Mouse (Mus musculus) stomach, postnatal 0 days (tissue): ENCODE results near the gene Taf4. TPM values are rescaled to one million over a fixed set of nuclear protein-coding genes. Genes with fewer than 3 reads are reported as not detected.

Experiments
- ATAC-seq: fragments of 200-750 bp; cut with Nextera tagmentation; 2 replicates; pipeline ENCODE4 v1.8.0; 2017; ENCODE audit not compliant: low FRiP score, low TSS enrichment
- DNase-seq: peaks from one replicate; pipeline ENCODE4 v3.0.0-alpha.2; 2016; ENCODE audit warnings: low spot score
- H3K27ac ChIP-seq: fragments of 300-500 bp; sonication (generic); replicated peaks from 2 replicates; pipeline ENCODE4 v1.5.1; 2014; ENCODE audit warnings: mild to moderate bottlenecking, control low read depth
- H3K27me3 ChIP-seq: fragments of 300-500 bp; sonication (generic); 2 replicates; pipeline ENCODE4 v1.6.1; 2014; ENCODE audit warnings: low read length; ENCODE audit not compliant: control insufficient read depth, insufficient read depth
- H3K36me3 ChIP-seq: fragments of 300-500 bp; sonication (generic); 2 replicates; pipeline ENCODE4 v1.6.1; 2014; ENCODE audit warnings: low read length, mixed read lengths; ENCODE audit not compliant: control insufficient read depth, insufficient read depth
- H3K4me1 ChIP-seq: fragments of 300-500 bp; sonication (generic); replicated peaks from 2 replicates; pipeline ENCODE4 v1.6.1; 2014; ENCODE audit warnings: antibody characterized with exemption; ENCODE audit not compliant: control insufficient read depth, insufficient read depth
- H3K4me2 ChIP-seq: fragments of 300-500 bp; sonication (generic); replicated peaks from 2 replicates; pipeline ENCODE4 v1.6.1; 2014; ENCODE audit warnings: low read depth, mild to moderate bottlenecking, control low read depth, moderate library complexity
- H3K4me3 ChIP-seq: fragments of 300-500 bp; sonication (generic); 2 replicates; pipeline ENCODE4 v1.5.1; 2014; ENCODE audit warnings: low read depth, low read length, control low read depth
- H3K9ac ChIP-seq: fragments of 300-500 bp; sonication (generic); 2 replicates; pipeline ENCODE4 v1.6.1; 2014; ENCODE audit warnings: mild to moderate bottlenecking, low read length, control low read depth, mixed read lengths
- H3K9me3 ChIP-seq: fragments of 300-500 bp; sonication (generic); 2 replicates; pipeline ENCODE4 v1.6.1; 2016; ENCODE audit warnings: low read length; ENCODE audit not compliant: control insufficient read depth
- CTCF ChIP-seq: IDR thresholded peaks from 2 replicates; pipeline ENCODE4 v1.5.1; 2016; ENCODE audit warnings: antibody characterized with exemption, low read depth, mild to moderate bottlenecking, moderate library complexity
- EP300 ChIP-seq: optimal IDR thresholded peaks from 2 replicates; pipeline ENCODE3; 2016; ENCODE audit warnings: antibody characterized with exemption
- WGBS: fragments of 180-500 bp; shearing (Covaris S2); extraction: QIAGEN DNeasy Blood & Tissue Kit; methylation state at CpG from one replicate; pipeline ENCODE4 v1.1.7; 2014; 5-methylcytosine and 5-hydroxymethylcytosine counted together
- polyA plus RNA-seq: library from polyadenylated mRNA; unstranded; fragments of >200 nt; fragmentation: Nextera tagmentation; extraction: Ambion mirVana; gene quantifications from 2 replicates; pipeline ENCODE4 v1.2.1, GENCODE M21; 2015

Taf4 gene
- polyA plus RNA-seq, 1 experiment from 2014 or later: 2.1 TPM

DNA sequence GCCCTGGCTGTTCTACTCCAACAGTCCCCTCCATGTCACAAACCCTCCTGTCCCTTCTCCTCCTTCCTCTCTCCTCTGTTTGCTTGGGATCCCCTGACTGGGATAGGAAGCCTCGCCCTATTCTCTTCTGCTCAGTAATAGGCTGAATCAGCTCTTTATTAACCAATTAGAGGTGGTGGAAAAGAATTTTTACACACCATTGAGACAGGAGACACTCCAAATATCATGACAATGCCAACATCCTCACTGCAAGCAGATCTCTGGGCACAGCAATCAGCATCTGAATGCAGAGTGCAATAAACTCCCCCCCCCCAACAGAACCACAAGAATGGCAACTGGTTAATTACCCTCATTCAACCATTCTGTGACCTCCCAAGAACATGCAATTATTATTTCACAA, 12.7 kb upstream of the Taf4 start:
- no peaks in the 10 kb centered on the region for H3K4me1 ChIP-seq
- H3K27me3 ChIP-seq: no peaks in the 10 kb centered on the region
- no peak overlapping the region for H3K27ac ChIP-seq
- DNase-seq (no peak), ATAC-seq (no peak)
- no peak for TF ChIP-seq CTCF
- no peak for TF ChIP-seq EP300
- no peak overlapping the region for H3K4me3 ChIP-seq
- no peaks in the 10 kb centered on the region for H3K36me3 ChIP-seq
- no peak overlapping the region for H3K4me2 ChIP-seq
- H3K9me3 ChIP-seq: no peaks in the 10 kb centered on the region
- H3K9ac ChIP-seq: no peak overlapping the region
- WGBS: 58% methylated on average over 1 of the region's 1 CpGs

DNA sequence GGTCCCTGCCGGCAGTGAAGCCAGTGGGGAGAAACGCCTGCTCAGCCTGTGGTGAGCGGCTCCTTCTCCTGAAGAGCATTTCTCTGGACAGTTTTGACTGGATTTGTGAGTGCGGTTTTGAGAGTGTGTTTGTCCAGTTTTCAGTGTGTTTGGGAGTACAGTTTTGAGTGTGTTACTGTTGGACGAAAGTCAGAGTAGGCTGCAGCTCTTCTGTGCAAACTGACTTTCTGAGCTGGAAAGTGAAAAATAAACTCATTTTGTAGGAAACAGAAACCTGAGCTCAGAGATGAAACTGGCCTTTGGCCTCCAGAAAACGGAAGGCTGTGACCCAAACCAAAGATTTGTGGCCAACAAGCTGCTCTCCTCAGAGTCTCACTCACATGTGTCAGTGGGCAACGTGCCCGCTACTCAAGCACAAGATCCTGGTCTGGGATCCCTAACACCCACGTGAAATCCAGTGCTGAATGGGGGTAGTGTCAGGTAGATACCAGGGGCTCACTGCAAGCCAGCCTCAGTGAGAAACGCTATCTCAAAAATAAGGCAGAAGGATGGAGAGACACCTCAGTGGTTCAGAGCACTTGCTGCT, 10.1 kb upstream of the Taf4 start:
- DNase-seq (no peak), ATAC-seq (no peak)
- no peaks in the 10 kb centered on the region for H3K27me3 ChIP-seq
- H3K4me3 ChIP-seq: no peak overlapping the region
- no peak overlapping the region for H3K9ac ChIP-seq
- H3K9me3 ChIP-seq: no peaks in the 10 kb centered on the region
- H3K27ac ChIP-seq: no peak overlapping the region
- no peak overlapping the region for H3K4me2 ChIP-seq
- no peak for TF ChIP-seq CTCF
- TF ChIP-seq EP300: no peak
- no peaks in the 10 kb centered on the region for H3K4me1 ChIP-seq
- WGBS: 76% methylated on average over 10 of the region's 10 CpGs
- H3K36me3 ChIP-seq: no peaks in the 10 kb centered on the region

DNA sequence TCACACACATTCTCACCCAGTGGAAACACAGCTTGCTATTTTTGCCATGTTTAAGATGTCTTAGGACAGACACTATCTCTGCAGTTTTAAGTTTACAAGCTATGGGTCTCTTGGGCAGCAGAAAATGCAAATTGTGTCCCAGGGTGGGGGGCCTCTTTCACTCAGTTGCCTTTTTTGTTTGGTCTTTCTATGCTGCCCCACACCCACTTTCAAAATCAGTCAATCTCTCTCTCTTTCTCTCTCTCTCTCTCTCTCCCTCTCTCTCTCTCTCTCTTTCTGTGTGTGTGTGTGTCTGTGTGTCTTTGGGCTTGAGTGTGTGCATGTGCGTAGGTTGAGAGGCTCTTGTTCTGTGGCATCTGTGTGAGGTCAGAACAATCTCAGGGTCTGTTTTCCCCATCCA, 9.2 kb upstream of the Taf4 start:
- Histone ChIP-seq H3K36me3 (no peaks in the 10 kb centered on the region), H3K27me3 (no peaks in the 10 kb centered on the region), H3K9me3 (no peaks in the 10 kb centered on the region), H3K9ac (no peak overlapping the region), H3K4me1 (no peaks in the 10 kb centered on the region), H3K4me3 (no peak overlapping the region), H3K4me2 (no peak overlapping the region), H3K27ac (no peak overlapping the region)
- ATAC-seq (no peak), DNase-seq (no peak)
- 68% methylated on average over 1 of the region's 1 CpGs for WGBS
- no peak for TF ChIP-seq EP300
- no peak for TF ChIP-seq CTCF

- TF ChIP-seq CTCF: no peak
- TF ChIP-seq EP300: no peak
- H3K9ac ChIP-seq: no peak overlapping the region
- H3K36me3 ChIP-seq: no peaks in the 10 kb centered on the region
- no peak overlapping the region for H3K4me2 ChIP-seq
- no peaks in the 10 kb centered on the region for H3K9me3 ChIP-seq
- no peak overlapping the region for H3K4me3 ChIP-seq
- no peaks in the 10 kb centered on the region for H3K27me3 ChIP-seq
- H3K4me1 ChIP-seq: no peaks in the 10 kb centered on the region
- no peak overlapping the region for H3K27ac ChIP-seq
- DNase-seq: no peak
- no peak for ATAC-seq
- 41% methylated on average over 7 of the region's 7 CpGs for WGBS
Observed at GRCm38 (mm10) chr2:179984830-179985229, 8.4 kb upstream of the Taf4 start.

DNA sequence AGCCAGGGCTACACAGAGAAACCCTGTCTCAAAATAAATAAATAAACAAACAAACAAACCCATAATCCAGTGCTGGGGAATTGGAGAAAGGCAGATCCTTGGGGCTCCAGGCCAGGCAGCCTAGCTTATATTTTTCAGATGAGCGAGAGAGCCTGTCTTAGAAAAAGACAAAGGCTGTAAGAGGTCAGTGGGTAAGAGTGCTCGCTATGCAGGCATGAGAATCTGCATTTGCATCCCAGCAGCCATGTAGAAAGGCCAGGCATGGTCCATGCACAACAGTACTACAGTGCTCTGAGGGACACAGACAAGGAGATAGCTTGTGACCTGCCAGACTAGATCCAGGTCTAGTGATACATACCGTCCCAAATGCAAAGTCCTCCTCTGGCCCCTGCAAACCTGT, 6.3 kb upstream of the Taf4 start:
- no peak overlapping the region for H3K27ac ChIP-seq
- TF ChIP-seq CTCF (no peak), EP300 (no peak)
- H3K4me1 ChIP-seq: no peaks in the 10 kb centered on the region
- H3K4me3 ChIP-seq: no peak overlapping the region
- no peak for DNase-seq
- H3K36me3 ChIP-seq: no peaks in the 10 kb centered on the region
- no peak overlapping the region for H3K4me2 ChIP-seq
- no peak for ATAC-seq
- no peaks in the 10 kb centered on the region for H3K9me3 ChIP-seq
- H3K9ac ChIP-seq: no peak overlapping the region
- WGBS: 86% methylated on average over 3 of the region's 3 CpGs
- H3K27me3 ChIP-seq: no peaks in the 10 kb centered on the region

DNA sequence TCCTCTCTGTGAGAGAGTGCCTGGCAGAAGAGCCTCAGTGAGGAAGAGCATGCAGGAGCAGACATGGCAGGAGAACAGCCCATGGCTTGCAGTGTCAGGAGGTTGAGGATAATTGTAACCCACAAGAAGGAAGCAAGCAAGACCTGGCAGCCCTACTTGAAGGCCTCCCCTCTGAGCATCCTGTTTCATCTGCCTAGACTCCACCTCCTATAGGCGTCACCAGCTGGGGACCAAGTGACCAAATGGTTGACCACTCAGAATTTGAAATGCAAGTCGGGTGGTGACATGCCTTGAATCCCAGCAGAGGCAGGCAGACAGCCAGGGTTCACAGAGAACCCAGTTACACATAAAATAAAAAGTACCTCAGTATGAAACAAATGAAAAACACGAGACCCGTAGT, 4.2 kb upstream of the Taf4 start:
- ATAC-seq (no peak), DNase-seq (no peak)
- H3K4me3 ChIP-seq: no peak overlapping the region
- H3K9me3 ChIP-seq: no peaks in the 10 kb centered on the region
- no peak overlapping the region for H3K9ac ChIP-seq
- WGBS: 45% methylated on average over 4 of the region's 4 CpGs
- H3K4me2 ChIP-seq: no peak overlapping the region
- H3K36me3 ChIP-seq: no peaks in the 10 kb centered on the region
- H3K4me1 ChIP-seq: 0 out of 2 replicates have a peak, but pooled peaks cover 3% of the 10 kb centered on the region
- H3K27ac ChIP-seq: peak overlapping the region; percentile 13; the same call in 1 of the 2 replicates
- no peaks in the 10 kb centered on the region for H3K27me3 ChIP-seq
- TF ChIP-seq EP300 (no peak), CTCF (no peak)
